Comparison of ENCODE assay signal across 16 mouse cellular contexts in genomic region chr15:51318760-51319159, GRCm38 (mm10).
DNase-seq lines count a peak whose midpoint lies in the region; ATAC-seq lines count a peak whose summit lies in the region.
"Had no signal": no experiment of that assay in that cellular context is flagged by ENCODE, and none has a peak within 500 bp of the region (broad histone marks: within the 10 kb centered on the region; RNA-seq: fewer than 3 reads in every experiment).

No protein-coding gene starts in this region.

- intact Hi-C loops in gastrocnemius, postnatal 36 days (cut with DNase I), result no loop called here

- H3K9ac ChIP-seq in heart, embryonic 12.5 days, result no peak overlapping the region
- H3K9ac ChIP-seq: limb, embryonic 15.5 days had no signal

- no peak overlapping the region for H3K27ac ChIP-seq in heart, embryonic 12.5 days (ENCODE audit: poor library complexity, severe bottlenecking)
- H3K27ac ChIP-seq: kidney, postnatal 0 days; limb, embryonic 15.5 days had no signal

- no peaks in the 10 kb centered on the region for H3K9me3 ChIP-seq in heart, embryonic 12.5 days (replicated peaks)
- H3K9me3 ChIP-seq: G1E; limb, embryonic 15.5 days had no signal

- WGBS in heart, embryonic 12.5 days, result 74% methylated on average over 2 of the region's 2 CpGs

- no peaks in the 10 kb centered on the region for H3K36me3 ChIP-seq in heart, embryonic 12.5 days
- H3K36me3 ChIP-seq: G1E; limb, embryonic 15.5 days had no signal

- no peak overlapping the region for H3K4me3 ChIP-seq in heart, embryonic 12.5 days
- H3K4me3 ChIP-seq: erythroblast, embryonic 14.5 days; limb, embryonic 15.5 days had no signal

- H3K4me1 ChIP-seq in heart, embryonic 12.5 days (replicated peaks), result no peaks in the 10 kb centered on the region

- ATAC-seq in heart, embryonic 12.5 days (ENCODE audit: insufficient number of reproducible peaks, low FRiP score), result no peak
- ATAC-seq: forebrain, embryonic 16.5 days; intestine, embryonic 16.5 days had no signal

- DNase-seq in heart, adult 11 months, result peak; percentile 92
- peak; percentile 11 for DNase-seq in 3T3-L1 (ENCODE audit: low read depth, low spot score)
- DNase-seq in adrenal gland, postnatal 25 days, result peak; percentile 9
- peak; percentile 20 to 56 for DNase-seq in gastrocnemius, postnatal 36 days
- DNase-seq in spleen, adult 18-20 months, result no peak
- no peak for DNase-seq in thymus, postnatal 0 days (ENCODE audit: low spot score)
- DNase-seq: cerebellum, adult 2 months; embryo, embryonic 11 days; midbrain, embryonic 14.5 days had no signal

- no peak overlapping the region for H3K4me2 ChIP-seq in heart, embryonic 12.5 days
- H3K4me2 ChIP-seq: limb, embryonic 15.5 days had no signal

- H3K27me3 ChIP-seq in heart, embryonic 12.5 days (replicated peaks), result peaks cover 17% of the 10 kb centered on the region
- H3K27me3 ChIP-seq: limb, embryonic 15.5 days had no signal

Comparison
In these comparisons a context has a peak if more than half of its experiments do, and no peak if none do; other contexts are left out.
1. DNase-seq: peak in heart, adult 11 months (single experiment), 3T3-L1 (single experiment), adrenal gland, postnatal 25 days (single experiment) and gastrocnemius, postnatal 36 days (2 of 2); none in spleen, adult 18-20 months (0 of 2) and thymus, postnatal 0 days (single experiment).